Mouse (Mus musculus) liver, embryonic 12.5 days (tissue): ENCODE measurements around the gene Mad1l1. TPM values are rescaled to one million over a fixed set of nuclear protein-coding genes. Genes with fewer than 3 reads are reported as not detected.

Experiments
- ATAC-seq: fragments of 200-750 bp; cut with Nextera tagmentation; 2 replicates; pipeline ENCODE4 v1.8.0; 2017; ENCODE audit warnings: moderate number of reproducible peaks, mild to moderate bottlenecking, moderate library complexity
- H3K27ac ChIP-seq: fragments of 300-500 bp; sonication (generic); 2 replicates; pipeline ENCODE4 v1.5.1; 2016; ENCODE audit warnings: mild to moderate bottlenecking
- H3K27me3 ChIP-seq: fragments of 300-500 bp; sonication (generic); replicated peaks from 2 replicates; pipeline ENCODE4 v1.6.1; 2016; ENCODE audit warnings: mild to moderate bottlenecking, moderate library complexity
- H3K36me3 ChIP-seq: fragments of 300-500 bp; sonication (generic); 2 replicates; pipeline ENCODE4 v1.6.1; 2016; ENCODE audit warnings: mild to moderate bottlenecking, moderate library complexity
- H3K4me1 ChIP-seq: fragments of 300-500 bp; sonication (generic); 2 replicates; pipeline ENCODE4 v1.6.1; 2016
- H3K4me2 ChIP-seq: fragments of 300-500 bp; sonication (generic); 2 replicates; pipeline ENCODE4 v1.6.1; 2016; ENCODE audit warnings: mild to moderate bottlenecking, moderate library complexity
- H3K4me3 ChIP-seq: fragments of 300-500 bp; sonication (generic); 2 replicates; pipeline ENCODE4 v1.5.1; 2016; ENCODE audit warnings: mild to moderate bottlenecking, moderate library complexity
- H3K9ac ChIP-seq: fragments of 300-500 bp; sonication (generic); 2 replicates; pipeline ENCODE4 v1.6.1; 2016; ENCODE audit warnings: mild to moderate bottlenecking, moderate library complexity
- H3K9me3 ChIP-seq: fragments of 300-500 bp; sonication (generic); replicated peaks from 2 replicates; pipeline ENCODE4 v1.6.1; 2016; ENCODE audit warnings: mild to moderate bottlenecking, moderate library complexity
- WGBS: fragments of 180-500 bp; shearing (Covaris S2); methylation state at CpG from one replicate; pipeline ENCODE4 v1.1.7; 2016; ENCODE audit not compliant: insufficient replicate concordance; 5-methylcytosine and 5-hydroxymethylcytosine counted together
- polyA plus RNA-seq: library from polyadenylated mRNA; unstranded; fragments of >200 nt; fragmentation: Nextera tagmentation; extraction: Ambion mirVana; gene quantifications from 2 replicates; pipeline ENCODE4 v1.2.1, GENCODE M21; 2016

Mad1l1 gene
- polyA plus RNA-seq, 1 experiment from 2014 or later, result 33.6 TPM

DNA sequence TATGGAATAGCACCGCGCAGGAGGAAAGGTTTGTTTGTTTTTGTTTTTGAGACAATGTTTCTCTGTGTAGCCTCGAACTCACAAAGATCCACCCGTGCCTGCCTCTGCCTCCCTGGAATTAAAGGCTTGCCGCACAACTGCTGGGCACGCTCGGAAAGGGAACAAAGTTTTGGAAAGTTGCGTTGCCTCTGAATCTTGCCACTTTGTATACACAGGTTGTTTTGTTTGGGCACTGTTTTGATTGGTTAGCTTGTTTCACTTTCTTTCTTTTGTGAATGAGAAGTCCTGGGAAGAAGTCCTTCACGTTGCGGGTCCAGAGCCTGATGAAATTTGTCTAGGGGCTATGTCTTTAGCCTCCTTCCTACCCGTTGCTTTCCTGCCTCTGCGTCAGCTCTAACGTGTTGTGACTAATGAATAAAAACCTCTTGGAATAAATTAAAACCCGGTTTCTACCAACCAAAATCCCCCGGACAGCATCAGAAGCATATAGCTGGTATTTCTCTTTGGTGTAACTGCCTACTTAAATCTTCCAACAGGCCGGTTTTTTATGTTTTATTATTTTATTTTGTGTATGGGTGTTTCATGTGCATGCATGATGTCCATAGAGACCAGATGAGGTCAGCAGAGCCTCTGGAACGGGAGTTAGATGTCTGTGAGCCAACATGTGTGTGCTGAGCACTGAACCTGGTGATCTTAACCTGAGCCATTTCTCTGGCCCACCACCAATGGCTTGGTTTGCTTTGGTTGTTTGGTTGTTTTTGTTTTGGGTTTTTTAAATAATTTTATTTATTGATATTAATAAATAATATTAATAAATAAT is 614 bp upstream of the Mad1l1 start:
- H3K4me1 ChIP-seq, result peaks cover 52% of the 10 kb centered on the region
- no peaks in the 10 kb centered on the region for H3K9me3 ChIP-seq
- peaks cover 13% of the 10 kb centered on the region for H3K36me3 ChIP-seq
- peak overlapping the region; percentile 99 for H3K9ac ChIP-seq
- H3K4me2 ChIP-seq, result peak overlapping the region; percentile 83
- no peaks in the 10 kb centered on the region for H3K27me3 ChIP-seq
- peak overlapping the region; percentile 98 for H3K4me3 ChIP-seq
- ATAC-seq, result peak; percentile 25
- peak overlapping the region; percentile 87 for H3K27ac ChIP-seq
- WGBS, result 1% methylated on average over 17 of the region's 17 CpGs

DNA sequence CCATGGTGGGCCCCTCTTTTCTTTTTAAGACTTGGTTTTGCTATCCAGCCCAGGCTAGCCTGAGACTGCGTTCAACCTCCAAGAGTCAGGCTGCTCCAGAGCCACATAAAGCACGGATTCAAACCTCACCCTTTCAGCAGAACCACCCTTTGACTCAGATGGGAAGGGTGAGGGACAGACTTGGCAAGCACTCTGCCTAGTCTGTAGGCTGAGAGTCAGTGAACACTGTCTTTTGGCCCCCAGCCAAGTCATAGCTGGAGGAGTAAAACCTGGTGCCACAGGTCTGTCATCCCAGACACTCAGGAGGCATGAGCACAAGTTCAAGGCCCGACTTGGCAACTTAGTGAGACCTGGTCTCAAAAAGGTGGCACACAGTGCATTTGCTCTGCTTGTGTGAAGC is 4.6 kb downstream of the Mad1l1 start:
- no peaks in the 10 kb centered on the region for H3K27me3 ChIP-seq
- H3K9me3 ChIP-seq, result no peaks in the 10 kb centered on the region
- WGBS, result 76% methylated on average over 3 of the region's 3 CpGs
- peaks cover 40% of the 10 kb centered on the region for H3K4me1 ChIP-seq
- no peak overlapping the region for H3K27ac ChIP-seq
- no peak for ATAC-seq
- no peak overlapping the region for H3K4me3 ChIP-seq
- no peak overlapping the region for H3K4me2 ChIP-seq
- no peak overlapping the region for H3K9ac ChIP-seq
- peaks cover 36% of the 10 kb centered on the region for H3K36me3 ChIP-seq

DNA sequence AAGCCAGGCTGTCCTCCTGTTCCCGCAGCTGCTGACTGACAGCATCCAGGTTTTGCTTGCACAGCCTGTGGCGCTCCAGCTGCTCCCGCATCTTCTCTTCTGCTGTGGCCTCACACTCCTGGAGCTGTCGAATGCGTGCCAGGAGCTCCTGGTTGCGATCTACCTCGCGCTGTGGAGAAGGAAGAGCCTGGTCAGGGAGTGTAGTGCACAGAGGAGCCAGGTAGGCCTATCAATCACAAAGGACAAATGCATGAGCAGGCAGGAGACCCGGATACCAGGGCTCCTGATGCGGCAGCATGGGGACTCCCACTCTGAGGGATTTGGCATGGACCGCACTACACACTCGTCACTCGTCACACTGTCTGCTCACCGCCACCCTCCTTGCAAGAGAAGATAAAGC is 13.8 kb downstream of the Mad1l1 start:
- Histone ChIP-seq H3K9me3 (no peaks in the 10 kb centered on the region), H3K27me3 (no peaks in the 10 kb centered on the region), H3K36me3 (peaks cover 99% of the 10 kb centered on the region), H3K4me2 (no peak overlapping the region), H3K4me3 (no peak overlapping the region), H3K9ac (no peak overlapping the region), H3K4me1 (no peaks in the 10 kb centered on the region), H3K27ac (no peak overlapping the region)
- WGBS, result 87% methylated on average over 14 of the region's 14 CpGs
- no peak for ATAC-seq

DNA sequence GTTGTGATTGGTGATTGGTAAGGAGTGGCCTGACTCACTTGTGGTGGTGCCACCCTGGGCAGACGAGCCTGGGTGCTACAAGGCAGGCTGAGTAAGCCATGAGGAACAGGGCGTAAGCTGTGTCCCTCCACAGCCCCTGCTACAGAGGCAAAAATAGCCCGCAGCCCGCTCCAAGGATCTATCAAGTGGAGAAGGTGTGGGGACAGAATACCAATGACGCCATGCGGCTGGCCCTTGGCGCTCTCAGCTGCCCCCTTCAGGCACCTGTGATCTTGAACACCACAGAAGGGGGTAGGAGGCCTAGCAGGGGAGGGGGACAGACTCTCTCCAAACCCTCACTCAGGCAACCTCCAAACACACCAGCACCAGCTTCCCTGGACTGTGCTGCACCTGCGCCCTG is 15.3 kb downstream of the Mad1l1 start:
- no peak overlapping the region for H3K9ac ChIP-seq
- H3K27ac ChIP-seq, result no peak overlapping the region
- no peaks in the 10 kb centered on the region for H3K4me1 ChIP-seq
- H3K36me3 ChIP-seq, result peaks cover 96% of the 10 kb centered on the region
- no peak for ATAC-seq
- no peak overlapping the region for H3K4me2 ChIP-seq
- H3K27me3 ChIP-seq, result no peaks in the 10 kb centered on the region
- no peak overlapping the region for H3K4me3 ChIP-seq
- WGBS, result 92% methylated on average over 8 of the region's 8 CpGs
- H3K9me3 ChIP-seq, result no peaks in the 10 kb centered on the region

DNA sequence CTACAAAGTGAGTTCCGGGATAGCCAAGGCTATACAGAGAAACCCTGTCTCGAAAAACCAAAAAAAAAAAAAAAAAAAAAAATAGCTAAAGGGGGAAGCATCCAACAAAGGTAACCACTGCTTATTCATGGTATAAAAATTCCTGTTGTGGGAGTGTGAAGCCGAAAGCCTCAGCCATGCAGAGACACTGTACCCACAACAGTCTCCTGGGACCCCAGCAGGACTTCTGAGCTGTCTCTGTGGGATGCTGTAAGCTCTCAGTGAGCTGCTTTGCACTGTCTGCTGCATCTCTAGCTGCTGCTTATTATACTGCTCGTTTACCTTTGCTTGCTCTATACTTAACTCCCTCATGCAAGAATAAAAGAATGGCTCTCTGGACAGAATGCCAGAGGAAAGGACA is 23.1 kb downstream of the Mad1l1 start:
- Histone ChIP-seq H3K4me3 (no peak overlapping the region), H3K27me3 (no peaks in the 10 kb centered on the region), H3K4me2 (no peak overlapping the region), H3K27ac (no peak overlapping the region), H3K36me3 (peaks cover 89% of the 10 kb centered on the region), H3K9ac (no peak overlapping the region), H3K4me1 (no peaks in the 10 kb centered on the region), H3K9me3 (no peaks in the 10 kb centered on the region)
- WGBS, result 75% methylated on average over 4 of the region's 4 CpGs
- no peak for ATAC-seq

DNA sequence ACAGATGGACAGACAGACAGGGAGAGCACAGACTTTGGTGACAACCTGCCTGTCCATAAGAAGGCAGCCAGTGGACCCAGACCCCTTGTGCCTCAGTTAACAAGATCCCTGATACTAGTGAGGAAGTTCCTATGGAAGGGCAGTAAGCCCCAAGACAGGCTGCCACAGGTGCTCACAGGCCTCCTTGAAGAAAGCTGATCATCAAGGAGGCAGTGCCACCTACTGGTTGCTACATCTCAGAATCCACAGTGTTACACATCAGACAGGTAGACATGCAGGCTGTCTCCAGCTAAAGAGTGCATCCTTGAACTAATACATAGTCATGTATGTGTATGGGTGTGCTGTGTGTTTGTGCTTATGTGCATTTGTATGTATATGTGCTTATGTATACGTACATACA is 29.2 kb downstream of the Mad1l1 start:
- Histone ChIP-seq H3K27ac (no peak overlapping the region), H3K36me3 (peaks cover 94% of the 10 kb centered on the region), H3K4me2 (no peak overlapping the region), H3K4me3 (no peak overlapping the region), H3K9ac (no peak overlapping the region), H3K9me3 (no peaks in the 10 kb centered on the region), H3K4me1 (no peaks in the 10 kb centered on the region), H3K27me3 (no peaks in the 10 kb centered on the region)
- no peak for ATAC-seq
- WGBS, result 67% methylated on average over 1 of the region's 1 CpGs

DNA sequence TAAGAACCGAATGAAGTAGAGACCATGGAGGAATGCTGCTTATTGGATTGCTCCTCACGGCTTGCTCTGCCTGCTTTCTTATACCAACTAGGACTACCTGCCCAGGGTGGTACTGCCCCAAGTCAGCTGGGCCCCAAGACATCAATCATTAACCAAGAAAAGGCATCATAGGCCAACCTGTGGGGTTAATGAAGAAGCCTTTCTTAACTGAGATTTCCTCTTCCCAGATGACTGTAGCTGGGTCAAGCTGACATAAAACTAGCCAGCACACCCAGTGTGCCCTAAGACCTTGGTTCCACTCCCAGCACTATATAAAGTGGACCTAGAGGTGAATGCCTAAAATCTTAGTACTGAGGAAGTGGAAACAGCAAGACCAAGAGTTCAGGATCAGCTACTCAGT is 32.2 kb downstream of the Mad1l1 start:
- Histone ChIP-seq H3K27ac (no peak overlapping the region), H3K9ac (no peak overlapping the region), H3K36me3 (peaks cover 95% of the 10 kb centered on the region), H3K9me3 (no peaks in the 10 kb centered on the region), H3K4me2 (no peak overlapping the region), H3K27me3 (no peaks in the 10 kb centered on the region), H3K4me3 (no peak overlapping the region), H3K4me1 (no peaks in the 10 kb centered on the region)
- WGBS, result 85% methylated on average over 2 of the region's 2 CpGs
- ATAC-seq, result no peak

DNA sequence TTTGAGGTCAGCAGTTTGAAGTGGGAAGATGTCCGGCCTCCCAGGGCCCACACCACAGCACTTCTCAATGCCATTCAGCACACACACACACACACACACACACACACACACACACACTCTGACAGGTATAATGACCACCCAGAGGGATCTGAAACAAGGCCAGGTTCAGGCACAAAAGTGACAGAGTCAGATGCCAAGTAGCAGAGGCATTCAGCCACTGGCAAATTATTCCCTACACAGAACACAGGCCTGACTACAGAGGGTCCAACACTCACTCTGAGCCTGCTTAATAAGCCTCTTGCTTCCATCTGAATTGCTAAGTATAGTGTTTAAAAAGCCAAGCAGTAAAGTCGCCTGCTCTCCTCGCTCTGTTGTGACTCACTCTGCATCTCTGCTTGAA is 33.1 kb downstream of the Mad1l1 start:
- no peaks in the 10 kb centered on the region for H3K4me1 ChIP-seq
- no peak for ATAC-seq
- no peak overlapping the region for H3K27ac ChIP-seq
- no peak overlapping the region for H3K9ac ChIP-seq
- H3K27me3 ChIP-seq, result no peaks in the 10 kb centered on the region
- H3K36me3 ChIP-seq, result peaks cover 94% of the 10 kb centered on the region
- no peaks in the 10 kb centered on the region for H3K9me3 ChIP-seq
- no peak overlapping the region for H3K4me2 ChIP-seq
- 82% methylated on average over 3 of the region's 3 CpGs for WGBS
- no peak overlapping the region for H3K4me3 ChIP-seq

DNA sequence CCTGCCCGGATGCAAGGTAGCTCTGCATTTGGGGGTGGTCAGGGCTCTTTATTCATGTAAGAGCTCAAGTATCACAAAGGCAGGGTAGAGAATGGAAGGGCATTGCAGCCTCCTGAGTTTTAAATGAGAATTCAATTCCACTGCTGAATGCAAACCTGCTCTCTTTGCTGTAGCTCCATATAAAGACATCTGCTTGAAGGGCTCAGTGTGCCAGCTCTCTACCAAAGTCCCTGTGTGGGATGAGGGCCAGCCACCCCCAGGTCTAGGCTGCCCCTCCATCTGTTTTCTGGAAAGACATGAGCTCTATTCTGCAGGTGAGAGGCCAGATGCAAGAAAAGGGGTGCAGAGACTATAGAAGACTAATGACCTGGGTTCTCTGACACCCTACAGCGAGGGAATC is 36.6 kb downstream of the Mad1l1 start:
- no peaks in the 10 kb centered on the region for H3K4me1 ChIP-seq
- peaks cover 76% of the 10 kb centered on the region for H3K36me3 ChIP-seq
- WGBS, result 82% methylated on average over 2 of the region's 2 CpGs
- no peak overlapping the region for H3K27ac ChIP-seq
- ATAC-seq, result no peak
- H3K4me2 ChIP-seq, result no peak overlapping the region
- H3K9me3 ChIP-seq, result no peaks in the 10 kb centered on the region
- no peaks in the 10 kb centered on the region for H3K27me3 ChIP-seq
- H3K4me3 ChIP-seq, result no peak overlapping the region
- H3K9ac ChIP-seq, result no peak overlapping the region

DNA sequence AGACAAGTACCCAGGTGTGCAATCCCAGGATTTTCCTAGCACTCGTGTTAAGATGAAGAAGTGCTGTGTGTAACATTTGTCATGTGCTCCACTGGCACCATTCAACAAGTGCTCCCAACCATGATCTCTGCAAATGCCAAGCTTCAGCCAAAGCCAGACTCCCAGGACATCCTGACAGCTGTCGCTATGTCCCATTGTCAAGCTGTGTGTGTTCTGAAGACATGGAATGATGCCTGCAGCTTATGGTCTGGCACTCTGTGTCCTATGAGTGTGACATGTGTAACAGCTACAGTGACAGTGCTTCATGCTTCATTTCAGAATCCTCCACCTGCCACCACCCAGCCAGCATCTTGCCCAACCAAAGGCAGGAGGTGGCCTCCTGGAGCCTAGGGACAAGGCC is 37.3 kb downstream of the Mad1l1 start:
- no peaks in the 10 kb centered on the region for H3K27me3 ChIP-seq
- H3K4me2 ChIP-seq, result no peak overlapping the region
- no peaks in the 10 kb centered on the region for H3K9me3 ChIP-seq
- ATAC-seq, result no peak
- H3K9ac ChIP-seq, result no peak overlapping the region
- no peak overlapping the region for H3K27ac ChIP-seq
- no peaks in the 10 kb centered on the region for H3K4me1 ChIP-seq
- no peak overlapping the region for H3K4me3 ChIP-seq
- WGBS, result 87% methylated on average over 2 of the region's 2 CpGs
- peaks cover 76% of the 10 kb centered on the region for H3K36me3 ChIP-seq

DNA sequence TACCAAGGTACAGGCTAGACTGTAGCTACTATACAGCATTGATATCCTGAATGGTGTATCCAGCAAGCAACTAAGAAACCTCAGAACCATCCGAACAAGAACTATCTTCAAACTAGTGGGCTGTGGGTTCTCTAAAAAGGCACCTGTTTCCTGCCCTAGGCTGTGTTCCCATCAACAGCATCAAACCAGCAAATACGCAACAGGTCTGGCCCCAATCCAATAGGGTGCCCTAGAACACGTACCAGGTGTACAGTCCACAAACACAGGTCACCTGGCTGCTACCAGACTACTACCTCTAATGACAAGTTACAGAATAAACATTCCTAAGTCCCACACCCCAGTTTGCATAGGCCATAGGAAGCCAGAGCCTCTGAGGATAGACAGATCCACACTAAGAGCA is 38.5 kb downstream of the Mad1l1 start:
- 71% methylated on average over 3 of the region's 3 CpGs for WGBS
- Histone ChIP-seq H3K36me3 (peaks cover 76% of the 10 kb centered on the region), H3K4me2 (no peak overlapping the region)

DNA sequence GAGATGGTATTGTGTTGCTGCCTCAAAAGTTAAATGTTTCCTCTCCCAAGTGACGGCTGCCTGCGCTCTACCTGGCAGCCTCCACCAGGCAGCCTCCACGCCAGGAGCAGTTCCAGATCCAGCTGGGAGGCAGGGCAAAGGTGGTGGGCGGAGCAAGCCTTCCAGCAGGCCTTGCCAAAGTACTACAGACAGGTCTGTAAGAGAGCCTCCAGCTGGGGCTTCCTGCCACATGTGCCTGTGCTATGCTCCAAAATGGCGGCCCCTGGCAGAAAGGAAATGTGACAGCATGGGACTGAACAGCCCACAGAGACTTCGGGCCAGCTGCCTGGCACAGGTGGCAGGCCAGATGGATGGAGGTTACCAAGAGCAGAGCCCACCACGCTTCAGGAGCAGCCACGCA is 39.0 kb downstream of the Mad1l1 start:
- ATAC-seq, result no peak
- Histone ChIP-seq H3K4me1 (no peaks in the 10 kb centered on the region), H3K27ac (no peak overlapping the region)

More for the DNA sequence above, 38.5 kb downstream of the Mad1l1 start:
- H3K27ac ChIP-seq, result no peak overlapping the region
- no peaks in the 10 kb centered on the region for H3K27me3 ChIP-seq
- no peak overlapping the region for H3K4me3 ChIP-seq
- ATAC-seq, result no peak
- H3K4me1 ChIP-seq, result no peaks in the 10 kb centered on the region
- no peak overlapping the region for H3K9ac ChIP-seq
- no peaks in the 10 kb centered on the region for H3K9me3 ChIP-seq

DNA sequence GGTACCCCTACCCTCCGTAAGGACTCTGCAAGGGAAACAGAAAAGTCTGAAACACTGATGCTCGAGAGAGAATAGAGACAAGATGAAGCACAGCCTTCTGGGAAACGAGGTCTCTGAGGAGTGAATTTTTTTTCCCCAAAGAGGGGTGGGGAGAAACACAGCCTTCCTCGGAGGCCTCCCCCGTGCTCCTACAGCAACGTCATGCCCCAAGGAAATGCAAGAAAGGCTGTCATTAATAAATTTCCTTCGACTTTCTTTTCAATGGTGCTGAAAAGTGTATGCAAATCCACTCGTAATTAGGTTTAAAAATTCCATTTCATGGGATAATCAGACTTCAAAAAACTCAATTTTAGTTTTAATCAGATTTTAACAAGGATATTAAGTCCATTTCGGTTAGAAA is 41.1 kb downstream of the Mad1l1 start:
- ATAC-seq, result no peak

More for the DNA sequence above, 39.0 kb downstream of the Mad1l1 start:
- Histone ChIP-seq H3K4me2 (no peak overlapping the region), H3K36me3 (peaks cover 77% of the 10 kb centered on the region), H3K9me3 (no peaks in the 10 kb centered on the region), H3K27me3 (no peaks in the 10 kb centered on the region), H3K9ac (no peak overlapping the region), H3K4me3 (no peak overlapping the region)
- WGBS, result 86% methylated on average over 8 of the region's 8 CpGs

More for the DNA sequence above, 41.1 kb downstream of the Mad1l1 start:
- H3K27me3 ChIP-seq, result no peaks in the 10 kb centered on the region
- no peak overlapping the region for H3K9ac ChIP-seq
- H3K27ac ChIP-seq, result no peak overlapping the region
- no peaks in the 10 kb centered on the region for H3K9me3 ChIP-seq
- H3K4me2 ChIP-seq, result no peak overlapping the region
- 77% methylated on average over 9 of the region's 9 CpGs for WGBS
- H3K4me1 ChIP-seq, result no peaks in the 10 kb centered on the region
- no peak overlapping the region for H3K4me3 ChIP-seq
- H3K36me3 ChIP-seq, result peaks cover 73% of the 10 kb centered on the region
